Mouse (Mus musculus): ENCODE measurements around the gene Mxi1. TPM values are rescaled to one million over a fixed set of nuclear protein-coding genes. Genes with fewer than 3 reads are reported as not detected.

Gene Mxi1
- total RNA-seq, 2 experiments from 2014 or later, result 38.1 to 40.5 TPM

- no peak for DNase-seq (ENCODE audit: low spot score in 2 of 2)
Measured at GRCm38 (mm10) chr19:53362967-53363366, 52.6 kb downstream of the Mxi1 start.

GRCm38 (mm10) chr19:53364551-53364950 lies 54.2 kb downstream of the Mxi1 start:
- no peak for DNase-seq (ENCODE audit: low spot score in 2 of 2)

- no peak for DNase-seq (ENCODE audit: low spot score in 2 of 2)
Measured at GRCm38 (mm10) chr19:53364963-53365362, 54.6 kb downstream of the Mxi1 start.

DNA sequence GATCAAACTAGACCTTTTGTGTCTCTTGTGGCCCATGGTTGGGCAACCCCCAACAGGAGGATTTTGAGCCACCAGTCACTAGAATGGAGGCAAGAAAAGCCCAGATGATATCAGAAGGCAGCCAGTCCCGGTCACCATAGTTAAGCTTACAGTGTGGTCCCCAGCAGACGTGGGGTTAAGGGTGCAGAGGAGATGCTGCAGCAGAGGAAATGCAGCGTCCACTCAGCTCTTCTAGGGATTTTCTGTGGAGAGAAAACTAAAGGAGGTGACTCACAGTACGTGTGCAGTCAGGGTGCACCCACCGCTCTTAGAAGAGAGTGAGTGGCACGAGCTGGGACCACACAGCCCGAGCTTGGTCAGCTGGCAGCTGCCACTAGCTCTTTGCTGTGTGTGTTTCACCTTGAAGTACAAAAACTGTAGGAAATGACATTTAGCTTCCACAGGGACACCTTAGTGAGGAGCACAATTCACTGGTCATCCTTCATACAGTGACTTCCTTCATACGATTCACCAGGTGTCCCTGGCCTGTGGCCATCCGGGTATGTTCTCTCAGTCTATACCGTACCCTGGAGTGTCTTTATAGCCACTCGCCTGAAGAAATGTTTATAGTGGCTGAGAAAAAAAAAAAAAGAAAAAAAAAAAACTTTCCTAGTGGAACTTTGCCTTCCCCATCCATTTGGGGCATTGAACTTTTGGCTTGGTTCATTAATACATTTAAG lies 55.9 kb downstream of the Mxi1 start:
- DNase-seq (ENCODE audit: low spot score in 2 of 2), result no peak

DNA sequence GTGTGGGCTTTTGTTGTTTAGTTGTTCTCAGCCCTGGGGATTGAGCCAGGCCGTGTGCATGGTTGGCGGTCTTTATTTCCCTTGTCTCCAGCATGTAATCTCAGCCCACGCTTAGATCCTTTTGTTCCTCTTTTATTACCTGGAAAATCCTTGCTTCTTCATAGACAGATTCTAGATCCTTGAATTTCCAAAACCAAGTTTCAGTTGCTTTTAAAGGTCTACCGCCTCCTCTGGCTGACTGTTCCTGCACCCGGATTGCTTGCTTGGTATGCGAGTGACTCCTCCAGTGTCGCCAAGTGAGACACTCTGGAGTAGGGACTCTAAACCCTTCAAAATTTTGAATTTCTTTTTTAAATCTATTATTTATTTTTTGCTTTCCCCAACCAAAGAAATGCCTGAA lies 56.6 kb downstream of the Mxi1 start:
- DNase-seq (ENCODE audit: low spot score in 2 of 2), result no peak

DNA sequence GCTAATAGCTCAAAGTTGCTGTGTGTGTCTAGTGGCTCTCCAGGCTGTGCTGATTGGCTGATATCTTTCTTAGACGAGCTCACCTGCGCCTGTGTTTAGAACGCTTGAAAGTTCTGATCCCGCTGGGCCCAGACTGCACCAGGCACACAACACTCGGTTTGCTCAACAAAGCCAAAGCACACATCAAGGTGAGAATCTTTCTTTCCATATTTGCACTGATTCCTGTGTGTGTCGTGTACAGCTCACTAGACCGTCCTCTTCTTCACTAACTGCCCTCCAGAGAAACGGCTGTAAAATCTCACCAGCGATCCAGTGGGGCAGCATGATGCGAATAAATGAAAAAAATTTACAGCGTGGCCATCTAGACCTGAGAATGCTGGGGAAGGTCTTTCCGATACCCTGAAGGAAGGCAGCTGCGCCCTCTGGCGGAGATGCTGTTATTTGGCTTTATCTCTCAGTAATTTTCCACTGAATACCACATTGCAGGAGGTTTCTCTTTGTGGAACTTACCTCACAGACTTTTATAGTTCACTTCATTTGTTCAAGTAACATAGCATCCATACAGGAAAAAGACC lies 59.2 kb downstream of the Mxi1 start:
- DNase-seq (ENCODE audit: low spot score in 2 of 2), result peak; percentile 50 to 70

DNA sequence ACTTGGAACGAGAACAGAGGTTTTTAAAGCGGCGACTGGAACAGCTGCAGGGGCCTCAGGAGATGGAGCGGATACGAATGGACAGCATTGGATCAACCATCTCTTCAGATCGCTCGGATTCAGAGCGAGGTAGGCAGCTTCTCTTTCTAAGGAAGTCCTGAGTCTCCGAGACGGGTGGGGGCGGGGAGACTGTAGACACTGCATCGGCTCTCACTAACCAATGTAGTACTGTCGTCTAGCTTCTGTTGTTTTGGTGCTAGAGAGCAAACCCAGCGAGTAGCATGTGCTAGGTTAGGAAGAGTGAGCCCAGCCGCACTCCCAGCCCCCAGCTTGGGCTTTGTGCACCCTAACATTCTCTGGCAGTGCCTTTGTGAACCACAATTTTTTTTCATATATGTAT lies 59.9 kb downstream of the Mxi1 start:
- DNase-seq (ENCODE audit: low spot score in 2 of 2), result no peak

DNA sequence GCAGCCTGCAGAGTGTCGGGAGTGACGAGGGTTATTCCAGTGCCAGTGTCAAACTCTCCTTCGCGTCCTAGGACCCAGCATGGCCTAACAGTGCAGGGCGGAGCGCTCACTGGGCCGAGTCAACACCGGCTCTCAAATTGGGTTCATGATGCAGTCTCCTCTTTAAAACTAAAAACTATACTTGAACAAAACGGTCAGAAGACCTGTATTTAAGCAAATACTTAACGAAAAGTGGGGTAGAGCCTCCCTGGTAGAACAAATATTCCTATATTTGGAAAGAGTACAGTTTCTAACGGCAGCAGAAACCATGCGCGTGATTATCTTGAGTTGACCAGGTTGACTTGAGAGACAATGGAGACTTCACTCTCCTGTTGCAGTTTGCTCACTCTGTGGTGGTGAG lies 61.3 kb downstream of the Mxi1 start, which contains the start of gene Gm10197:
Gm10197 (minus strand) TSS at position 101 of the 400 bp plus-strand sequence.
- no peak for DNase-seq (ENCODE audit: low spot score in 2 of 2)

DNA sequence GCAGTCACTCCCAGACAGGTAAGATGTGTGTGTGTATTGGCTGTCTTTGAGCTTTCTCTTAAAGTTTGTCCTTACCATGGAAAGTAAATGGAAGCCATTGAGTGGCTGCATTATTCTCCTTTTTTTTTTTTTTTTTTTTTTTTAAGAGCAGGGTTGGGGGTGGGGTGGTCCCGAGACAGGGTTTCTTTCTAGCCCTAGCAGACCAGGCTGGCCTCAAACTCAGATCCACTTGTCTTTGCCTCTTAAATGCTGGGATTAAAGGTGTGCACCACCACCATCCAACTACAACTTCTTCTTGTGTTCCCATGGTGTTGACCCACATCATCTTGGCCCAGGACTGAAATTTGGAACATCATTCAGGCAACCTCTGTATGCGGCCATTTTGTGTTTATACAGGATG lies 63.3 kb downstream of the Mxi1 start:
- no peak for DNase-seq (ENCODE audit: low spot score in 2 of 2)

- no peak for DNase-seq (ENCODE audit: low spot score in 2 of 2)
Measured at GRCm38 (mm10) chr19:53375299-53375698, 65.0 kb downstream of the Mxi1 start.

- no peak for DNase-seq (ENCODE audit: low spot score in 2 of 2)
Measured at GRCm38 (mm10) chr19:53375816-53376215, 65.5 kb downstream of the Mxi1 start.

- DNase-seq (ENCODE audit: low spot score in 2 of 2), result no peak
Measured at GRCm38 (mm10) chr19:53377652-53378051, 67.3 kb downstream of the Mxi1 start.

GRCm38 (mm10) chr19:53378421-53378820 lies 68.1 kb downstream of the Mxi1 start:
- no peak for DNase-seq (ENCODE audit: low spot score in 2 of 2)

GRCm38 (mm10) chr19:53383336-53383735 lies 73.0 kb downstream of the Mxi1 start:
- no peak for DNase-seq (ENCODE audit: low spot score in 2 of 2)

- DNase-seq (ENCODE audit: low spot score in 2 of 2), result no peak
Measured at GRCm38 (mm10) chr19:53389417-53389816, 79.1 kb downstream of the Mxi1 start.

DNA sequence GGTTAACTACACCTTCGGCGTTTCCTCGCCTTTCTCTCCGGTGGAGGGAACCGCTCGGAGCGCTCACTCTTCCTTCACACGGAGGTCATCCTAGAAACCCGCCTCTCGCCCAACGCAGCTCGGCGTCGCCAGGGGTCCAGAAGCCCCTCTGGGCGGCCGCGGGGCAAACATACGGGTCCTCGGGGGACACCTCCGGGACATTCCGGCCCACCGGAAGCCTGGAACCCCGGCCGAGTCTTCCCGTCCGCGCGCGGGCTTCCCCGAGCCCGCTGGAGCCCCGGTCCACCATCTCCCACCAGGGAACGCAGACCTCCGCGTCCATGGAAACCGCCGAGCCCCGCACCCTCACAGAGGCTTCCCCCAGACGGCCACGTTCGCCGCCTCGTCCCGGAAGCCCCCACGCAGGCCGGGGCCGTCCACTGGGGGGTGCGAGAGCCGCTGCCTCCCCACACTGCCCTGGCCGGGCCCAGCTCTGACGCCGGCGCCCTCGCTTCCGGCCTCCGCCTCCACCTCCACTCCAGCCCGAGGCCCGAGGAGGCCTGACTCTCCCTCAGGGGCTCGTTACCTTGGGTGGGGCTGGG lies 79.6 kb downstream of the Mxi1 start:
- peak in 1 of 2 experiments; percentile 28 for DNase-seq (ENCODE audit: low spot score in 2 of 2)

GRCm38 (mm10) chr19:53390495-53391007 lies 80.2 kb downstream of the Mxi1 start, which contains the start of gene Smndc1:
Smndc1 (minus strand) TSS chr19:53390578.
- peak; percentile 96 to 98 for DNase-seq (ENCODE audit: low spot score in 2 of 2)

DNA sequence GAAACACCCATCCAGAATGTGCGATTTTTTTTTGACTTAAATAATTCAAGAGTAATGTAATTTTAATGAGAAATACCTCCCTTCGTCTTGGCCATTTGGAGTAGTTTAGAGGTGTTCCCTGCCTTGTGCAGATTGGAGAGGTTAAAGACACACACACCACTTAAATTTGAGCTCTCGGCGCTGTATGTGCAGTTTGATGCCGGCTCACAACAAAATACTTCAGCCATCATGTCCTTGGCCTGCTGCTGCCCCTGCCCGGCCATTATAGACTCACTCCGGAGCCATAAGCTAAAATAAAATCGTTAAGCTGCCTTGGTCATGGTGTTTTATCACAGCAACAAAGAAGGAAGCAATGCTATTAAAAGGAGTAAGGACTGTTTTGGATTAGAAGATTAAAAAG lies 81.1 kb downstream of the Mxi1 start:
- DNase-seq (ENCODE audit: low spot score in 2 of 2), result no peak

DNA sequence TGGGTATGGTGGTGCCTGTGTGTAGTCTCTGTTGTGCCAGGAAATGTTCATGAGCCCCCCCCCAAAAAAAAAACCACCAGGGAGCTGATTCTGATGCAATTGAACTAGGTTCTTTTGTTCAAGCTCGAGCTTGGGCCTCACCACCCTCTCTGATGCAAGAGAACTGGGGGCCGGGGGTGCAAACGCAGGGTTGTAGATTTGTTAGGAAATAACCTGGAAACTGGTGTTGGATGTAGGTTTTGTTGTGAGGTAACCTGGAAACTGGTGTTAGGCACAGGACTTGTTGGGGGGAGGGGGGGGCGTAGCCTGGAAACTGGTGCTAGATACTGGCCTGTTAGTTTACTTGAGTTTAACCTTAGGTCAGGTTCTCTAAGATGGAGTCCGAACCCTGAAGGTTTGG lies 81.5 kb downstream of the Mxi1 start:
- DNase-seq (ENCODE audit: low spot score in 2 of 2), result no peak

GRCm38 (mm10) chr19:53392781-53393343 lies 82.5 kb downstream of the Mxi1 start:
- DNase-seq (ENCODE audit: low spot score in 2 of 2), result no peak

- DNase-seq (ENCODE audit: low spot score in 2 of 2), result no peak
Measured at GRCm38 (mm10) chr19:53393646-53394045, 83.3 kb downstream of the Mxi1 start.

DNA sequence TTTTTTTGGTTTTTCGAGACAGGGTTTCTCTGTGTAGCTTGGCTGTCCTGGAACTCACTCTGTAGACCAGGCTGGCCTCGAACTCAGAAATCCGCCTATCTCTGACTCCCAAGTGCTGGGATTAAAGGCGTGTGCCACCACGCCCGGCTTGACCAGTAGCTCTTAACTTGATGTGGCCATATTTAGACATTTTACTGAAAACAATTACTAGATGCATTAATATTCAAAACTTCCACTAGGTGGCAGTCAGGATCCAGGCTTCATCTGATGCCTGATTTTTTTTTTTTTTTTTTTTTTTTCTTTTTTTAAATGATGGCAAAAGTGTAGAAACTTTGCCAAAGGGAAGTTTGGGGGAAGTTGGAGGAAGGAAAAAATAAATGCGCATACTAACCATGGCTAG lies 84.2 kb downstream of the Mxi1 start:
- DNase-seq (ENCODE audit: low spot score in 2 of 2), result no peak

Measured in adrenal gland, postnatal 4 days (tissue).